Mouse (Mus musculus) activated CD4-positive, CD25-positive, alpha-beta regulatory T cell, adult 4 months (primary cell): Measurements from ENCODE around the gene Prdm12. TPM values are rescaled to one million over a fixed set of nuclear protein-coding genes. Genes with fewer than 3 reads are reported as not detected.

Experiments
- ATAC-seq: one replicate; pipeline ENCODE4 v1.8.0; 2017
- polyA plus RNA-seq, 2 experiments: library from polyadenylated mRNA; unstranded; fragments of 100-300 nt; shearing (Covaris generic); gene quantifications; one replicate each; pipeline ENCODE4 v1.2.1; 2017

Prdm12 gene
- not detected for polyA plus RNA-seq

GRCm38 (mm10) chr2:31639901-31640608 lies at the start of gene Prdm12:
Gene Prdm12 (plus strand): TSS chr2:31640037.
- no peak for ATAC-seq

GRCm38 (mm10) chr2:31591799-31592484 lies 47.9 kb upstream of the Prdm12 start:
- ATAC-seq: no peak

- no peak for ATAC-seq
These were observed 32.3 kb upstream of the Prdm12 start for GRCm38 (mm10) chr2:31607555-31607954.

GRCm38 (mm10) chr2:31609859-31610261 lies 30.0 kb upstream of the Prdm12 start:
- ATAC-seq: no peak

- no peak for ATAC-seq
These were observed 28.9 kb upstream of the Prdm12 start for GRCm38 (mm10) chr2:31610922-31611321.

- ATAC-seq: no peak
These were observed 28.4 kb upstream of the Prdm12 start for GRCm38 (mm10) chr2:31611400-31611799.

- ATAC-seq: peak; percentile 58
These were observed 27.2 kb upstream of the Prdm12 start for GRCm38 (mm10) chr2:31612627-31613026.

- peak; percentile 65 for ATAC-seq
These were observed 26.1 kb upstream of the Prdm12 start for GRCm38 (mm10) chr2:31613781-31614180.

- ATAC-seq: no peak
These were observed 21.2 kb upstream of the Prdm12 start for GRCm38 (mm10) chr2:31618484-31619161.

GRCm38 (mm10) chr2:31619208-31619607 lies 20.6 kb upstream of the Prdm12 start:
- no peak for ATAC-seq

- ATAC-seq: no peak
These were observed 6.3 kb upstream of the Prdm12 start for GRCm38 (mm10) chr2:31633531-31633930.

- no peak for ATAC-seq
These were observed 4.3 kb upstream of the Prdm12 start for GRCm38 (mm10) chr2:31635281-31636137.

GRCm38 (mm10) chr2:31636138-31636741 lies 3.6 kb upstream of the Prdm12 start:
- ATAC-seq: no peak

- ATAC-seq: no peak
These were observed 3.1 kb upstream of the Prdm12 start for GRCm38 (mm10) chr2:31636742-31637141.

GRCm38 (mm10) chr2:31637311-31637710 lies 2.5 kb upstream of the Prdm12 start:
- no peak for ATAC-seq

- ATAC-seq: no peak
These were observed 2.0 kb upstream of the Prdm12 start for GRCm38 (mm10) chr2:31637807-31638206.

GRCm38 (mm10) chr2:31638581-31639465 lies 1.0 kb upstream of the Prdm12 start:
- ATAC-seq: no peak

GRCm38 (mm10) chr2:31639466-31639760 lies 424 bp upstream of the Prdm12 start:
- no peak for ATAC-seq

- ATAC-seq: no peak
These were observed 1.0 kb downstream of the Prdm12 start for GRCm38 (mm10) chr2:31640609-31641507.

GRCm38 (mm10) chr2:31641508-31641830 lies 1.6 kb downstream of the Prdm12 start:
- no peak for ATAC-seq
